Mouse (Mus musculus) urinary bladder, postnatal 14 days (tissue): ENCODE results near the gene Crot.
"Not testable (repeated sequence)": the region's sequence is repeated elsewhere in the genome, so short reads cannot be mapped to it uniquely, and the experiment has no call there.

Experiments
- DNase-seq: peaks from one replicate; pipeline ENCODE4 v3.0.0; 2021; ENCODE audit warnings: low spot score

Gene Crot

DNA sequence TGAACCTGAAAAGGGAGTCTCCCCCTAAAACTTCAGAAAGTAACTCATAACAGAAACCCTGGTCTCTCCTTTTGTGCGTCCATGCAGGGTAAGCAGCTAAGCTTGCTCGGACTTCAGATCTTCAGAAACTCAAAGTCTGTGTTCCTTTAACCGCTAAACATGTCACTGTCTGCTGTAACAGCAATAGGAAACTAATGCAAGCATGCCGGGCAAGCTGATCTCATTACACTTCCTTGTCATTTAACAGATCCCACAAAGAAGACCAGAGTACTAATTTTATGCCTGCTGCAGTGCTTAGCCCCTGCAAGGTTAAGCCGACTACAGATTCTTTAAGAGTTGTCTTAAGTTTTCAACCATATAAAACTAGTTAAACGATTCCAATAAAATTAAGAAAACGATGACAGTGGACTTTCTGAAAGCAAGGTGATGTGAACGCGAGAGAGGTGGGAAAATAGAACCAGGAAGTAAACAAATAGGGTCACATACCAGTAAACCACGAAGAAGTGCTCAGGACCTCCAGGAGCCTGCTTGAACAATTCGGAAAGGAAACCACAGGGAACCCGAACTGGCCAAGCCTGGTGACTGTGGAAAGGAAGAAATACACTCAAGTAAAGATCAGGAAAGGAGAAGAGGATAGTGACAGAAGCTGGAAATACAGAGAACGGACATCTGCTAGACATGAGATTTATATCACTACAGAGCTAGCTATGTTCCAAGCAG, 998 bp downstream of the Crot start:
- no peak for DNase-seq

DNA sequence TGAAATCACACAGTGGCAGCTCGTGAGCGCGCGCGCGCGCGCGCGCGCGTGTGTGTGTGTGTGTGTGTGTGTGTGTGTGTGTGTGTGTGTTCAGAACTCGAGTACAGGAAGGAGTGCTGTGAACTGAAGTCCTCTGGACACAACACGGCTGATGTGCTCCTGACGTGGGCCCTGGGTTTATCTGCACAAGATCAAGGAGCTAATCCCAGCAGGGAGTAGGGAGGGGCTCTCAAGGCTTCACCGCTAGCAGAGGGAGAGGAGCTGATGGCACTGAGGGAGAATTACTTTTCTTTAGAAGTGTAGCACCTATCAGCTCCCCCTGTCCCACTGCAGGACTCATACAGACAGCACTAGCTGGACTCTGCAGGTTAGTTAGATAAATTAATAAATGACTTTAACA, 5.5 kb downstream of the Crot start:
- no peak for DNase-seq

GRCm38 (mm10) chr5:8990526-8990925, 6.6 kb downstream of the Crot start:
- DNase-seq = no peak

DNA sequence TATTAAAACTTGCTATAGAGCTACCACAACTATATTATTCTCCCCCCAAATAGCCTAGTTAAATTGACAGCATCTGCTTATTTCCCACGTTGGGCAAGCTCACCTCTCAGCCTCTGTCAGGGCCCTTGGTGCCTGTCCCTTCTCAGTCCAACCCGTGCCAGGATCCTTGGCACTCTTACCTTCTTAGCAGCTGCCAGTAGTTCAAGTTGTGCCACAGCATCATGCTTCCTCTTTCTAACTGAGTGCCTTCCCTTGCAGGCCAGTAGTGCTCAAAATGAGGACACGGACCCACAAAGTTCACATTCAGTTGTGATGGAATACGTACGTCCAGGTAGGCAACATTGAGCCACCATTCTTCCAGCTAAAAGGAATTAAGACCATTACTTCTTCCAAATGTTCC, 9.2 kb downstream of the Crot start:
- no peak for DNase-seq

- DNase-seq = no peak
Observed at GRCm38 (mm10) chr5:8985470-8985869, 11.7 kb downstream of the Crot start.

DNA sequence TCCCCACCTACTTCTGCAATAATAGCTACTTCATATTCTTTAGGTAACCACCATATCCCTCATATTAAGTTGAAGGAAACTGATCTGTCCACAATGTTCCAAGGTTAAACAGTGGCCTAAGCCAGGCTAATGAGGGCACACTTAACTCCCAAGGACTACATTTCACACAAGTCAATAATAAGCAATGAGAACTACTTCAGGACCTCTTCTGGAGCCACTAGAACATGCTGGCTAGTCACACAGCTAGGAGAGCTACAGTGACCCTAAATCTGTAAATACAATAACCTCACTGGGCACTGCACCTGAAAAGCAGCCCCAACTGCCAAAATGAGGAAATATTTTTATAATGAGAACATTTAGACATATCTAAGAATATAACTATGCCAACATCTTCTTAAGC, 22.4 kb downstream of the Crot start:
- DNase-seq = no peak

DNA sequence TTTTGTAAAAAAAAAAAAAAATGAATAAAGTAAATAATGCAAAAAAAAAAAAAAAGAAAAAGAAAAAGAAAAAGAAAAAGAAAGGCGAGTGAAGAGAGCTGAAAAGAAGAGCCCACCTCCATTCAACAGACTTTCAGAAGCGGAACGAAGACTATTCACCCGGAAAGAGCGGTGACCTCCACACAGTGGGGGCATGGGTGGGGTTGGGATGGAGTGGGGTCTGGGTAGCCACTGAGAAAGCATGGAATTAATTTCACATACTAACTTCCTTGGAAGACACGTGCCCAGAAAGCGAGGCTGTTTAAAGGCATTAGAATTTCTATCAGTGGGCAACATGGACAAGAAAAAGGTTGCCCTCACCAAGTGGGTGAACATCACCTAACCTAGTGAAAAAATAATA, 24.8 kb downstream of the Crot start:
- DNase-seq = no peak

GRCm38 (mm10) chr5:8970694-8971093, 26.4 kb downstream of the Crot start:
- no peak for DNase-seq

DNA sequence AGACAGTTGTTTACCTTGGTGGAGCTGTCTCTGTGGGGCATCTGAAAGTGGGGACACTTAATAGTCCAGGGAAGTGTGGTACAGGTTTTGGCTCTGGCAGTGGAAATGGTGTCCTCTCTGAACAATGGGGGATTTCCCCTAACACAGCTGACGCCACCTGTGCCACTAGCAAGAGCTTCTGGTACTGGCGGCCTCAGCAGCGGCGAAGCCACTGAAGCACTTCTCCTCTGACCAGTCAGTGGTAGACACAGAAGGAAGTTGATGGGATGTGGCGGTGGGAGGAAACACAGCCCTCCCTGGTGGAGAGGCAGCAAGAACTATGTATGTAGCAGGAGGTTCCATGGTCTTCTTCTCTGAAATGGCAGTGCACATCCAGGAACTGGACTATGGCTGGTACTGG, 32.6 kb downstream of the Crot start:
- no peak for DNase-seq

DNA sequence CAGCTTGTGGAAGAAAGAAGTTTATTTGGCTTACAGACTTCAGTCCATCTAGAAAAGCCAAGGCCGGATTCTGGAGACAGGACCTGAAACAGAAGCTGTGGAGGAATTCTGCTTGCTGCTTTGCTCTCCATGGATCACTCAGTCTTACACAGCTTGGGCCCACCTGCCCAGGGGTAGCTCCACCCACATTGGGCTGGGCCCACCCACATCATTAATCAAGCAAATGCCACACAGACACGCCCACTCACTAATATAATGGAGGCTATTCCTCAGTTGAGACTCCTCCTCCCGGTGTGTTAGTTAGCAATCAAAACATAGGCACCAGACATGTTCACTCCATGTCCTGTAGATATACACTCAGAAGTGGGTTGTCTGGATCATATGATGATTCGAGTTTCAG, 36.6 kb downstream of the Crot start:
- DNase-seq = no peak

DNA sequence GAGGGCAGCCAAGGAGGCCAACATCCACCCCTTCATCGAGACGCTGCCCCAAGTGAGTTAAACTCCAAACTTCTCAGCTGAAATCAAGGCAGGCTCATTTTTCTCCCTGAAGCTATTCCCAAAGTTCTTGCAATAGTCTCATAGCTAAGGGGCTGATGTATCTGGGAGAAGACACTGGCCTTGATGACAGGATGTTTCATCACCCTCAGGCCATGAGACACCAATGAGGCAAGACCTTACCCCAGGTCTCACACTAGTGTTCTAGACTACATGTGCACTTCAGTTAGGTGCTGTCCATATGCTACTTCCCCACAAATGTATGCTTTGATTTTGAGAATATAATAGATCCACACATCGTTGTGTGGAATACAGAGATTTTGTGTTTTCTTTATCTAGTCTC, 41.6 kb downstream of the Crot start:
- no peak for DNase-seq

DNA sequence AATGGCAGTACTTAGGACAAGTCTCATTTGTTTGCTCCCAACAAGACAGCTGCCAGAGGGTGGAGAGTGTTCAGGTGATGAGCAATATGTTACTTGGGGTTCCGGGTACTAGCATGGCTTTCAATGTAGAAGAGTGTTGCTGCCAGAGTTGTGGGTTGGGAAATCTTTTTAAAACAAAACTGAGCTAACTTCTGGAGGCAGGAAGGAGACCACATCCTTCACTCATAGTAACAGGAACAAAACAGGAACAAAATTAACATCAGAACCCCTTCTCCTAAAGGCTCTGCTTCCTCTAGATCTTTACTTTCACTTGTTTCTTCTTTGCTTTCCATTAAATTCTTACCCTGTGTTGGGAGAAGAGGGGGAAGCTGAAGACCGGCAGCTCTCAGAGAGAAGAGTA, 43.5 kb downstream of the Crot start:
- no peak for DNase-seq

GRCm38 (mm10) chr5:8947423-8948110, 49.6 kb downstream of the Crot start:
- DNase-seq = no peak

DNA sequence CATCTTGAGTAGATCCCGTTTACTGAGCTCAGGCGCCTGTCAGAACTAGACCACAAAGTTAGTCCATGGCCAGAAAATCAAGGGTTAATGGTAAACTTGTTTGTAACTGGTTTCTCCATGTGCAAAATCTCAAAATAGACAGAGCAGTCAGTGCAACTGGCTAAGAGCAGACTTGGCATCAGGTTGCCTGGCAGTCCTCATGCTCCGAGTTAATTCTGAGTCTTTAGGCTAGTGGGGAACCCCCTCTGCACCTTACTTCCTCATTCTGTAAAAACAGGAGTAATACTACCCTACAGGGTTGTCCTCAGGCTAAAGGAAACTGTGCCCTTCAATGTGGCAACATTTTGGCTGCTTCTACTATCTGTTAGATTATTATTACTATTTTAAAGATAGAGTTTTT, 53.3 kb downstream of the Crot start:
- DNase-seq = no peak

DNA sequence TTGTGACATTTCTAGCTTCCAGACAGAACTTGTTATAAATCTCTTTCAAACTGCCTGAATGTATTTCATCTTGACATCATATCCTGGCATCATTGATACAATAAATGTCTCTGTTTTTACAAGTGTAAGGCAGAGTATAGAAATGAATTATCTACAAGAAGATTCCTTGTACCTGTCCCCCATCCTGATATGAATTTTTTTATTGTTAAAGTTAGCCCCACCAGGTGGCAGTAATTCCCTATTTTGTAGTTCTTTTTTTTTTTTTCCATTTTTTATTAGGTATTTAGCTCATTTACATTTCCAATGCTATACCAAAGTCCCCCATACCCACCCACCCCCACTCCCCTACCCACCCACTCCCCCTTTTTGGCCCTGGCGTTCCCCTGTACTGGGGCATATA, 55.9 kb downstream of the Crot start:
- not testable (repeated sequence) for DNase-seq

DNA sequence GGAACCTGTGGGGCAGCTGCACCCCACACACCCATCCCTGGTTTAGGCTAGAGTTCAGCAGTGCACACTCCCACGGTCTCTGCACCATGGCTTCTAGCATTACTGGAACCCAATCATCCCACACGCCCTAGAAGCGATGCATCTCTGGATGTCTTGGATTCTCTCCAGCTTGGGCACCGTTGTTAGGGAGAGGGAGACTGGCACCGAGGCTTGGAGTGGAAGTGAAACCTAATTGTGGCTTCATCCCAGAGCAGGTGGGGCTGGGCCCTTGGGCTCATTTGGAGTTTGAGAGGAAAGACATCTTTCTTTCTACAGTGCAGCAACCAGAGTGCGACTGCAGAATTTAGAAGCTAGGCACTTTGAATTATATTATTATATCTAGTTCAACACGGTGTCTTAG, 59.2 kb downstream of the Crot start:
- DNase-seq = no peak

- DNase-seq = no peak
Observed at GRCm38 (mm10) chr5:8928440-8928839, 68.7 kb downstream of the Crot start.

DNA sequence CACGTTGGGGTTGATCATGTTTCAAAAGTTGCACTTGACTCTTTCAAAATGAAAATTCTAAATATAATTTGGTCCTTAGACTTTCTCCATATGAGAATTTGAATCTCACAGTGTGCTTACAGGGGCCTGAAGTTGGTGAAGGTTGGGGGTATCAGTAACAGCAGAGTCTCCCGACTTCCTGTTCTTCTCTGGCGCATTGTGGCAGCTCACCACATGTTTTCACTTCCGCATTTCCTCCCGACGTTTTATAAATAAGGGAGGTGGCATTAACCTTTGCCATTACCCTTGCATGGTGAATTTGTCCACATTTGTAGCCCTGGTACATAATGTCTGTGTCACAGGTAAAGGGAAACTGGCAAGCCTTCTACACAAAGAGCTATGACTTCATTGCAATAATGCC, 80.1 kb downstream of the Crot start:
- no peak for DNase-seq

- DNase-seq = no peak
Observed at GRCm38 (mm10) chr5:8916400-8916799, 80.7 kb downstream of the Crot start.
